Mouse (Mus musculus): ENCODE data around the gene Wt1.

The Wt1 gene

DNA sequence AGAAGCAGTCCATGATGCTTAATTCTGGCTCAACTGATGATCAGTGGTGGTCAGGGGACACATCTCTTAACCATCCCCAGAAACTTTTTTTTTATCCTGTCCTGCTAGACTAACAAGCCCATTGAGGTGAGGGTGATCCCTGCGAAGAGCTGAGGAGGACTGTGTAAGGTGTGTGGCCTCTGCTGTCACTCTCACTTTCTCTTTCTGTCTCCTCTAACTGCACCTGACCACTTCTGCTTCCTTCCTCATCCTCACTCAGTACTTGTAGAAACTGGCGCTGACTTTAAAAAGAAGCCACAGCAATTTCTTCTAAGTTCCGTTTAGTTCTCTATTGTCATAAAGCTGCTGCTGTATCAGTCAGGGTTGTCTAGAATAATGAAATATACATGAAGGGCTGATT, 58.8 kb downstream of the Wt1 start:
- in situ Hi-C loops (cut with MseI, MboI), result loop anchor here in 1 of 2 experiments (5.0 kb wide), 1 partner anchor 33 kb away; no protein-coding TSS in a partner anchor

DNA sequence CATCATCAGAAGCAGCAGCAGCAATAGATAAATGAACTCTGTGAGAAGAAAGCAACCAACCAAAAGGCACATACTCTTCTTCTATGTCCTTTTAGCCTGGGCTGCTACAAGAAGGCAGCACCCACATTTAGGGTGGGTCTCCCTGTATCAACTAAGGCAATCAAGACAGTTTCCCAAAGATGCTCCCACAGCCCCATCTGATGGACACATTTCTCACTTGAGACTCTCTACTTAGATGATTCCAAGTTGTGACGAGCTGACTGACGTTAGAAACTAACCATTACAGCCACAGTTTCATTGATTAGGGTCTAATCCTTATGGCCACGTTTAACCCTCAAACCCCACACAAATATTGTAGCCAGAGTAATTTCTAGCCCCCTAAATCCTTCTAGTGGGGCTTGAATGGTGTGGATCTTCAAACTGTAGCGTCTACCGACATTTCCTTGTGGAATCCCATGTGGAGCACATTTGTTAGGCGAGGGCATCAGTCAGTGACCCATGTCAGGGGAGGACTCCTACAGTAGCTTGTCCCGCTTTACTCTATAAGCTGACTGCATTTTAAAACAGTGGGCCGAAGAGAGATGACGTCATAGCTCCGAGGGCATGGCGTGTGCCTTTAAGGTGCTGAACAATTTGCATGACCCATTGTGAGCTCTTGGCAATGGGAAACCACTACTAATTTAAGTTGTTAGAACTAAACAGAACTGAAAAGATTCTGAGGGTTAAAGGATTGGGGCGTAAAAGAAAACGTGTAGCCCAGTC, 59.6 kb downstream of the Wt1 start:
- in situ Hi-C loops (cut with MseI, MboI), result loop anchor here in 1 of 2 experiments (5.0 kb wide), 1 partner anchor 34 kb away; no protein-coding TSS in a partner anchor

- in situ Hi-C loops (cut with MseI, MboI), result loop anchor here in 1 of 2 experiments (5.0 kb wide), 1 partner anchor 34 kb away; no protein-coding TSS in a partner anchor
Measured at GRCm38 (mm10) chr2:105186591-105186990, 60.3 kb downstream of the Wt1 start.

DNA sequence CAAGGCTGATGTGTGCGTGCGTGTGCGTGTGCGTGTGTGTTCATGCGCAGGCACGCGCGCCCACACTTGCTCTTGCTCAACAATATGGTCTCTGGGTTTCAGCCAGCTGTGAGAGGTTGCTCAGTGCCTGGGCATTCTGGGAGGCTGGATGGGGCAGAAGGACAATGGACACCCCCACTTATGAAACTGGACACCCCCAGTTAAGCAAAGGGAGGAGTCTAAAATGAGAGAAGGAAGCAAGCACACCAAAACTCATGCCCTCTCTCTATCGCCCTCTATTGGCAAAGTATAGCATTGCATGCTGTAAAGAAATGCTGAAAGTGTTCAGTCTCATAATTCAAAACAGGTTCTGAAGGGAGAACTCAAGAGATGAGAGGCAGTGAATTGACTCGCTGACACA, 61.9 kb downstream of the Wt1 start:
- in situ Hi-C loops (cut with MseI, MboI), result loop anchor here in 1 of 2 experiments (5.0 kb wide), 1 partner anchor 36 kb away; no protein-coding TSS in a partner anchor

DNA sequence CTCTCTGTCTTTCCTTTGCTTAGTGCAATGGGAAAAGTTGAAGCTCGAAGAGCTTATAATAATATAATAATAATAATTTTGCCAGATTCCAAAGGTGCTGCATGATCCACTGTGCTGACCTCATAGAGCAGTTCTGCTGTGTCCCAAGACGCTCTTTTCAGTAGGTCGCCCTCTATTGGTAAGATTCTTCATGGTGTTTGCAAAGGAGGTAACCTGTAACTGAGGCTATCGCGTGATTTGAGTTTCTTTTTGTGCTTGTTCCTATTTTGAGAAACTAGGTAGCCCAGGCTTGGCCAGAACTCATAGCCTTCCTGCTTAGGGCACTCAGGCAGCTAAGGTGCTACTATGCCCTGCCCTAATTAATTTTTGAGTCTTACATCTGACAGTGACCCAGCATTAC, 63.0 kb downstream of the Wt1 start:
- in situ Hi-C loops (cut with MseI, MboI), result loop anchor here in 1 of 2 experiments (5.0 kb wide), 1 partner anchor 37 kb away; no protein-coding TSS in a partner anchor

- in situ Hi-C loops (cut with MseI, MboI), result no loop called here
Measured at GRCm38 (mm10) chr2:105200152-105200551, 73.8 kb downstream of the Wt1 start.

- in situ Hi-C loops (cut with MseI, MboI), result no loop called here
Measured at GRCm38 (mm10) chr2:105206563-105207174, 80.3 kb downstream of the Wt1 start.

- in situ Hi-C loops (cut with MseI, MboI), result no loop called here
Measured at GRCm38 (mm10) chr2:105212839-105213238, 86.5 kb downstream of the Wt1 start.

DNA sequence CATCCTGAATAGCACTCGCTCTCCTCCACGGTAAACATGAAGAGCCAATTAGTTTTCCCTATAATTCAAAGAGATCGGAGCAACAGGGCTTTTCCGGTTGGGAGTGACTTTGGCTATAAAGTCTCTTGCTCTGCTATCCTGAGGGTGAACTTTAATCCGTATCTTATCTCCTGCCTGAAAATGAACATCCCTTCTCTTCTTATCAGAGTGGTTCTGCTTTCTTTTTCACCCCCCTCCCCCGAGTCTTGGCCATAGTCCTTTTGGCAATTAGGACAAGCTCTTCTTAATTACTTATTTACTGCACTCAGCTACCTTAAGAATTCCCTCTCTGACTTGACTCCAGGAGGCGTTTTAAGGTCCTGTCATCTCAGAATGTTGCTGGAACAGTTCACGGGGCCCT, 89.6 kb downstream of the Wt1 start:
- in situ Hi-C loops (cut with MseI, MboI), result no loop called here

DNA sequence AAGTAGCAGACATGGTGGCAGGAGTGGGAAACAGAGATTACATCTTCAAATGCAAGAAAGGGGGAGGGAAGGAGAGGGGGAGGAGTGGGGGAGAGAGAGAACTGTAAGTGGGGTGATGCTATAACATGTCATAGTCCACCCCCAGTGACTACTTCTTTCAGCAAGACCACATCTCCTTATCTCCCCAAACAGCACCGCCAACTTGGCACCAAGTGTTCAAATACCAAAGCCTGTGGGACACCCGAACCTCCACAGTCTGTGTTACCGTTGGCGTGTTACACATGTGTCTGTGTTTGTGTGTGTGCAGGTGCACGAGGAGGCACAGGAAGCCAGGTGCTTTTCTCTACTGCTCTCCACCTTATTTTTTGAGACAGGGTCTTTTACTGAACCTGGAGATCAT, 92.9 kb downstream of the Wt1 start:
- in situ Hi-C loops (cut with MseI, MboI), result no loop called here

GRCm38 (mm10) chr2:105219664-105220063, 93.3 kb downstream of the Wt1 start:
- in situ Hi-C loops (cut with MseI, MboI), result no loop called here

DNA sequence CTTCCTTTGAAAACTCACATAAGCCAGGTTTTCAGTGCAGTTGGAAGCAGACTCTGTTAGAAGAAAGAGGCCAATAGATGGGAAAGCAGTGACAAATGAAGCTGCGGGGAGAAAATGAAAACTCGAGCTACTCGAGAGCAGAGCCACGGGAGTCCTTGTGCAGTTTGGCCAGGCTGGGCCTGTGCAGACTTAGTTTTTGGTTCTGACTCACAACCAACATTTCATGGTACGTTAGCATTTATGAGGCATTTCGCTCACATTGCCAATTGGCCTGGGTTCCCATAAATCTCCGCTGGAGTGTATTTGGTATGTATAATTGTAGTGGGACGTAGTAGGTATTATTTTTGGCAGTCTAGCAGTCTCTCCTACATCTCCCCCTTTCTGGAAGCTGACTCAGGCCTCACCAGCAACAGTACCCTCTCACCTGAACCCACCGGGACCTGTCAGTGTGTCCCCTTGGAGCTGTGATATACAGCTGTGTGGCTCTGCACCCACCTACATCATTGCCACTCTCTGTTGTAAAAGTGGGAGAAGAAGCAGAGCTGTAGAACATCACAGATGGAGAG, 94.5 kb downstream of the Wt1 start:
- in situ Hi-C loops (cut with MseI, MboI), result no loop called here

All from mouse trophoblast stem cell (cell line).